Mouse (Mus musculus) stomach, embryonic 16.5 days (tissue): Measurements from ENCODE around the gene Kremen1. TPM values are rescaled to one million over a fixed set of nuclear protein-coding genes. Genes with fewer than 3 reads are reported as not detected.
A peak's percentile ranks its signal among the peaks of the same experiment; 100 is the strongest.

Source experiments
- ATAC-seq: fragments of 200-750 bp; cut with Nextera tagmentation; 2 replicates; pipeline ENCODE4 v1.8.0; 2017; ENCODE audit warnings: moderate number of reproducible peaks, moderate TSS enrichment; ENCODE audit not compliant: insufficient read depth, low FRiP score
- H3K27ac ChIP-seq: fragments of 300-500 bp; sonication (generic); 2 replicates; pipeline ENCODE4 v1.5.1; 2014; ENCODE audit warnings: low read length
- H3K27me3 ChIP-seq: fragments of 300-500 bp; sonication (generic); 2 replicates; pipeline ENCODE4 v1.6.1; 2014; ENCODE audit warnings: low read length, control low read depth, mixed read lengths; ENCODE audit not compliant: control insufficient read depth, insufficient read depth
- H3K36me3 ChIP-seq: fragments of 300-500 bp; sonication (generic); 2 replicates; pipeline ENCODE4 v1.6.1; 2014; ENCODE audit warnings: low read length; ENCODE audit not compliant: control insufficient read depth, insufficient read depth
- H3K4me1 ChIP-seq: fragments of 300-500 bp; sonication (generic); 2 replicates; pipeline ENCODE4 v1.6.1; 2014; ENCODE audit warnings: low read length, control low read depth, mixed read lengths; ENCODE audit not compliant: control insufficient read depth, insufficient read depth
- H3K4me2 ChIP-seq: fragments of 300-500 bp; sonication (generic); 2 replicates; pipeline ENCODE4 v1.6.1; 2014; ENCODE audit warnings: low read depth, low read length, mixed read lengths
- H3K4me3 ChIP-seq: fragments of 300-500 bp; sonication (generic); replicated peaks from 2 replicates; pipeline ENCODE4 v1.5.1; 2014; ENCODE audit warnings: mild to moderate bottlenecking, low read length
- H3K9ac ChIP-seq: fragments of 300-500 bp; sonication (generic); 2 replicates; pipeline ENCODE4 v1.6.1; 2014; ENCODE audit warnings: low read length
- H3K9me3 ChIP-seq: fragments of 300-500 bp; sonication (generic); replicated peaks from 2 replicates; pipeline ENCODE4 v1.6.1; 2016; ENCODE audit warnings: low read length, control low read depth; ENCODE audit not compliant: control insufficient read depth
- WGBS: fragments of 180-500 bp; shearing (Covaris S2); extraction: QIAGEN DNeasy Blood & Tissue Kit; methylation state at CpG from one replicate; pipeline ENCODE4 v1.1.7; 2014; 5-methylcytosine and 5-hydroxymethylcytosine counted together
- polyA plus RNA-seq: library from polyadenylated mRNA; unstranded; fragments of >200 nt; fragmentation: Nextera tagmentation; extraction: Ambion mirVana; gene quantifications from 2 replicates; pipeline ENCODE4 v1.2.1, GENCODE M21; 2015

Kremen1 gene
- polyA plus RNA-seq, 1 experiment from 2014 or later, result 24.0 TPM

DNA sequence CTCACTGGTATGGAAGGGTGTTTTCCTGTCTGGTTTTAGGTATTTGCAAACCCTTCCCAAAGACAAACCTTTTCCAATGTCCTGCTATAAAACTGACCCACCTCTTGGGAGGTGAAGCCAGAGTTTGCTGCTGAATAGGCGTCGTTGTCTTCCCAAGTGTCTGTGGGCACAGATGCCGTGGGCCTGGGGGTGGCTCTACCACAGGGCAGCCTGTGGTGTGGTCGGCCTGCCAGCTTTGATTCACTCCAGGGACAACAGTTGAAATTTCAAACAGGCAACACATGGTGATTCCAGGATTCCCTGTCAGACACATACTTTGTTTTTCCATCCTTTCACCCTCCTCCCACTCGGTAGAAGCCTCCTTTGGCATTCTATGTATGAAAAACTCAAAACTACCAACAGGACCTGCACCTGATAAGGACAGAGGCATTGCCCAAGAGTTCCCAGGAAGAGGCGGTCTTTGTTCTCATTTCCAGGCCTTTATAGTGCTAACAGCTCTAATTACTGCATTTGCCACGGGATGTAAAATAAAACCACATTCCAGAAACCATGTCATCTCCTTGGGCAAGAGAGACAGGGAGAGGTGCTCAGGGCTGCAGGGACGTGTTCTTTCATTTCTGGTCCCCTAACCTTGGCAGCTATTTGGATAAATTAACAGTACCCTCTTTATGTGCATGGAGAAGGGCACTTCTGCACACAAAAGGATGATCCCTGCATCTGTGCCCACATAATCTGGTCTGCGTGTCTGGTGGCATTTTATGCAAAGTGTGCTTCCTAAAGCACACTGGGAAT lies 10.1 kb upstream of the Kremen1 start:
- Histone ChIP-seq H3K27ac (no peak overlapping the region), H3K9me3 (no peaks in the 10 kb centered on the region), H3K9ac (no peak overlapping the region), H3K4me1 (0 out of 2 replicates have a peak, but pooled peaks cover 3% of the 10 kb centered on the region), H3K36me3 (no peaks in the 10 kb centered on the region), H3K27me3 (no peaks in the 10 kb centered on the region), H3K4me2 (no peak overlapping the region), H3K4me3 (no peak overlapping the region)
- ATAC-seq, result no peak
- 64% methylated on average over 9 of the region's 9 CpGs for WGBS

DNA sequence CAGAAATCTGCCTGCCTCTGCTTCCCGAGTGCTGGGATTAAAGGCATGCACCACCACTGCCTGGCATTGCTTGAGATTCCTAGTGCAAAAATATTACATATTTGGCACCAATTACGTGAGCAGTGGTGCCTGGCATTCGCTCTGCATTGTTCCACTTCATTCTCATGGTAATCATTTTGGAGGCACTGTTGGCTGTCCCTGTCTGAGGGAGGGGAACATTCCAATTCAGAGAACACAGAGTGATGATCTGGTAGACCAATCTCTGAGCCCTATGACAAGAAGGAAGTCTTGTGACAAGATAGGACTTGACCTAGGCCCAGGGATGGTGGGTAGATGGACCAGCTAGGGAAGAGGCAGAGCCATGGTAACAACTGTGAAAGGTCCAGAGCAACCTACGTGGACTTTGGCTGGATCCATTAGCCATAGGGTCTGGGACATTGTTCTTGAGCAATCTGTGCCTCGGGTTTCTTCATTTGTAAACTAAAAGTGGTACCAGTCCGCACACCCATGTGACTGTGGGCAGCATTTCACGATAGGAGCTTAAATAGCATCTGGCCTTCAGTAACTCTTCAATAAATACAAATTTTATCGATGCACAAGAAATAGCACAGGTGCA lies 8.6 kb upstream of the Kremen1 start:
- Histone ChIP-seq H3K27me3 (no peaks in the 10 kb centered on the region), H3K9me3 (no peaks in the 10 kb centered on the region), H3K4me2 (no peak overlapping the region), H3K9ac (no peak overlapping the region), H3K4me1 (0 out of 2 replicates have a peak, but pooled peaks cover 3% of the 10 kb centered on the region), H3K4me3 (no peak overlapping the region), H3K36me3 (no peaks in the 10 kb centered on the region), H3K27ac (no peak overlapping the region)
- 84% methylated on average over 8 of the region's 8 CpGs for WGBS
- no peak for ATAC-seq

DNA sequence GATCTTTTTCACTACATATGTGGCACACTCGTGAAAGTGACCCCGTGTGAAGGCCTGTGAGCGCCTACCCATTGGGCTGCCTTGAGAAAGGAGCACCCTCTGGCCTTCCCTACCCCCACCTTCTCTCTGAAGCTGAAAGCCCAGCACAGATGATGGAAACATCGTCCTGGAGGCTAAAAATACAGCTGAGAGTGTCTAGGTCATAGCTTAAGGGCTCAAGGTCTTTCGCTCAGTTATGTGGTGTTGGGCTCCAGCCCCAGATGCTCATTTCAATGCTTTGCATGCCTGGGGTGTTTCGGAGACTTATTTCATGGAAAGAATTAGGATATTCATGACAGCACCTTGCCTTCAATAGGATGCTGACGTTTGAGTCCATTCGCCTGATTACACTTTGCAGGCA lies 4.4 kb upstream of the Kremen1 start:
- Histone ChIP-seq H3K9ac (no peak overlapping the region), H3K27me3 (no peaks in the 10 kb centered on the region), H3K4me2 (no peak overlapping the region), H3K36me3 (no peaks in the 10 kb centered on the region), H3K27ac (no peak overlapping the region), H3K4me3 (no peak overlapping the region), H3K9me3 (no peaks in the 10 kb centered on the region), H3K4me1 (peaks cover 4% of the 10 kb centered on the region; the same call in 1 of the 2 replicates)
- WGBS, result 78% methylated on average over 8 of the region's 8 CpGs
- no peak for ATAC-seq

DNA sequence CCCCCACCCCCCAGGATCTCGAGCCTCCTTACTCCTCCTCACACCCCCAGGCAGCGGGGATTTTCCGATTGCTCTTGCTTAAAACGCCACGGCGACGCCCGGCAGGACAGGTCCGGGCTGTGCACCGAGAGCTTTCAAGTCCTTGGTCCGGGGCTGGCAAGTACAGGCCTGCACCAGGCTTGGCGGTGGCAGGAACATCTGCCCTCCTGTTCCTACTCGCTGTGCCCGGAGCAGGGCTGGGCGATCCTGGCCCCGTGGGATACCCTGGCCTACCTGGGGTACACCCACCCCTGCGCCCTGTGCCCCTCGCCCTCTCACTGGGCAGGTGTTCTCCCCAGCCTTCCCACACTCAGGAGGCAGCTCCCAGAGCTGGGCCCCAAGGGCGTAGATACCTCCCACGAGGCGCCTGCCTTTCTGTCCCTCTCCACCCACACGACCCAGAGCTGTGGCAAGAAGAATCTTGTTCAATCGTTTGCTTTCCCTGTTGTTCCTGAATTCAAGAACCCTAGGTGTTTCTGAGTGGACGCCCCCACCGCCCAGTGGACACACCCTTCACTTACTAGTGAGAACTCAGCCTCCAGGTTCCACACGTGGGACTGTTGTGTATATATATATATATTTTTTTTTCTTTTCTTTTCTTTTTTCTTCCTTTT lies 1.8 kb upstream of the Kremen1 start:
- Histone ChIP-seq H3K4me3 (no peak overlapping the region), H3K27ac (peak overlapping the region; percentile 78), H3K36me3 (no peaks in the 10 kb centered on the region), H3K9me3 (no peaks in the 10 kb centered on the region), H3K4me2 (no peak overlapping the region), H3K9ac (0 out of 2 replicates have a peak overlapping the region, but pooled peaks have one; percentile 17), H3K4me1 (peaks cover 13% of the 10 kb centered on the region), H3K27me3 (no peaks in the 10 kb centered on the region)
- peak; percentile 12; the same call in 1 of the 2 replicates for ATAC-seq
- WGBS, result 62% methylated on average over 26 of the region's 26 CpGs

DNA sequence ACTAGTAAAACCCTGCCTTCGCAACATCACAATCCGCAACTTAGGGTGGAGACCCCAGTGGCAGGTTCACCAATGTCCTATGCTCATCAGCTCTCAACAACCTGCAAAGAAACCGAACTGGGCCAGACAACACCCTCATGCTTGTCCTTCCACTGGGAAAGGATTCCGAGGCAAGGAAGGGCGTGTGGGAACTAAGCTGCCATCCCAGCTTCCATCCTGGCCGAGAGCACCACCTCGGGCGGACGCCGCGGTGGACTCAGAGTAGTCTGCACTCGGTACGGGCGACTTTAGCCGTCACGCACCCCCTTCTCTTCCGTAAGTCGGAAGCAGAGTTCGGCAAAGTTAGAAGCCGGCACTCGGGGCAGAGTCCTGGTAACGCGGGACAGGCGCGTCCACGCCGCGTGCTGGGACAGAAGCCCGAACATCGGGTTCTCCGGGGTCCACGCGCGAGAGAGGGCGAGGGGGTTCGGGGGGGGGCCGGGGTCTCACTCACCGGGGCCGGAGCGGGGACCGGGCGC lies 357 bp downstream of the Kremen1 start:
- under 1% methylated on average over 42 of the region's 42 CpGs for WGBS
- peak; percentile 19 for ATAC-seq
- Histone ChIP-seq H3K36me3 (no peaks in the 10 kb centered on the region), H3K4me2 (peak overlapping the region; percentile 79), H3K27ac (peak overlapping the region; percentile 84), H3K27me3 (no peaks in the 10 kb centered on the region), H3K9me3 (no peaks in the 10 kb centered on the region), H3K4me1 (peaks cover 21% of the 10 kb centered on the region), H3K4me3 (peak overlapping the region; percentile 83), H3K9ac (peak overlapping the region; percentile 96)

DNA sequence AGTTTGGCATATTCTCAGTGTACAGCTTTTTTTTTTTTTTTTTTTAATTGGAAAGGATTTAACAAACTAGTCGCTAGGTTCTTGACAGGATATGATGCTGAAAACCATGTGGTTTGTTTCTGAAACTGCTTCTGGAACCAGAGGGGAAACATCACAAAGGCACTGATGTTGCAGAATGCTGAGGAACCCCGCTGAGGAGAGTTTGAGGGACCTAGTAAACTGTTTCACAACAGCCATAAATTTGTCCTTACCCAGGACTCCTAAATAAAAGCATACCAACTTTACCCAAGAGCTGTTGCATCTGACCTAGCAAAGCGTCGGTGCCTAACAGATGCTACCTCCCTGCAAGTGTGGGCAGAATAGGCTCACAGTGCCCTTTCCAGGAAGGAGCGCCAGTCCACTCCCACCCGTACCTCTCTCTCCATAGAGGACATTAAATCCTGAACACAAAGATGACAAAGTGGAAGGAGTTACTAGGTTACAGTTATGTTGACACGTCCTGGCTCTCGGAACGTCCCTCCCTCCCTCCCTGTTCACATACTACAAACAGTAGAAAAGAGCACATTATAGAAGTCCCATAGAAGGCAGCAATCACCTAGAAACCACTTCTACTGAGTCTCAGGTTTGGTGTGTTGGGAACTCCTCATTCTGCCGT lies 1.3 kb downstream of the Kremen1 start:
- WGBS, result 35% methylated on average over 10 of the region's 10 CpGs
- Histone ChIP-seq H3K4me2 (peak overlapping the region; percentile 79), H3K9ac (peak overlapping the region; percentile 96), H3K4me1 (peaks cover 21% of the 10 kb centered on the region), H3K36me3 (no peaks in the 10 kb centered on the region), H3K4me3 (peak overlapping the region; percentile 83), H3K9me3 (no peaks in the 10 kb centered on the region), H3K27me3 (no peaks in the 10 kb centered on the region), H3K27ac (peak overlapping the region; percentile 24; the same call in 1 of the 2 replicates)
- no peak for ATAC-seq

DNA sequence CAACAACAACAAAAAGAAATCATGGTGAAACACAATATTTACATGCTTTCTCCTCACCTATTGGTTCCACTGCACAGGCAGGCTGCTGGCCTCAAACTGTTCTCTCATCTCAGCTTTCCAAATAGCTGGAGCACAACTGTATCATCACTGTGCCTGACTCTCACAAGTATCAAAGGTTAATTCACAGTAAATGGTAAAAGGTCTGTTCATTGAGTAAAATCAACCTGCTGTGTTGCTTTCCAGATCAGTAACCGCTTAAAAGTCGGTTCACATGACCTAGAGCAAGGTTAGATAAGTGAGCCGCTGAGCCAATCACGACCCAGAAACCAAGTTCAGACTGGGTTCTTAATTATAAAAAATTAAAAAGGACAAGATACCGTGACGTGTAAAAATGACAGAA lies 3.3 kb downstream of the Kremen1 start:
- H3K4me3 ChIP-seq, result no peak overlapping the region
- no peaks in the 10 kb centered on the region for H3K36me3 ChIP-seq
- no peaks in the 10 kb centered on the region for H3K27me3 ChIP-seq
- H3K9me3 ChIP-seq, result no peaks in the 10 kb centered on the region
- no peak for ATAC-seq
- 96% methylated on average over 6 of the region's 6 CpGs for WGBS
- H3K4me2 ChIP-seq, result no peak overlapping the region
- no peak overlapping the region for H3K27ac ChIP-seq
- no peak overlapping the region for H3K9ac ChIP-seq
- H3K4me1 ChIP-seq, result peaks cover 21% of the 10 kb centered on the region

DNA sequence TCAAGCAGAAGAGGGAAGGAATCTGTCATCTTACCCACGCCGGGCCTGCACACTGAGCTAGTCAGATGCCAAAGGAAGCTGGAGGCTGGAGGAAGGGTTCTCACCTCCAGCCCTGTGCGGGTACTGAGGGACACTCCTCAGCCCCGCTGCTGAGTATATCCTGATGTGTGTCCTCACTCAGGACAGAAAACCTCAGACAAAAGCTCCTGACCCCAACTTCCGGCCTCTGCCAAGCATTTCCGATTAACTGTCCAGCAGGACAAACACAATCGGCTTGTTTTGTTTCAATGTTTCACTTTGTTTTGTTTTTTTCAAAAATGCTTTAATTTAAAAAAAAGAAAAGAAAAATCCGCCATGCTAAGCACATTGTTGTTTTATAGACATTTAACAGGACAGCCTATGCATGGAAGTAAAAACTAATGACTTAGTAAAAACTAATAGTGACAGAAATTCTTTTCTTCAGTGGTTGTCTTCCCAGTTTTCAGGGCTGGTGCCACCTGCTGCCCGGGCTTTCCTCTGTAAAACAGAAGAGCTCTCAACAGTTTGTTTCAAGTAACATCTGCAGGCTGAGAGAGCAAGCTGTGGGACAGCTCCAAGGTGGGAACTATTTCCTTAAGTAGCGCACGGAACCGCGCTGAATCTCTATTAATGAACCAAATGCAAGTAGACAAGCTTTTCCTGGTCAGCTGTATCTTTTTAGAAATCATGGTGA lies 4.1 kb downstream of the Kremen1 start:
- no peaks in the 10 kb centered on the region for H3K9me3 ChIP-seq
- 0 out of 2 replicates have a peak overlapping the region, but pooled peaks have one; percentile 56 for H3K27ac ChIP-seq
- WGBS, result 74% methylated on average over 13 of the region's 13 CpGs
- H3K4me1 ChIP-seq, result peaks cover 25% of the 10 kb centered on the region
- no peaks in the 10 kb centered on the region for H3K36me3 ChIP-seq
- ATAC-seq, result no peak
- no peak overlapping the region for H3K4me2 ChIP-seq
- no peak overlapping the region for H3K9ac ChIP-seq
- no peaks in the 10 kb centered on the region for H3K27me3 ChIP-seq
- no peak overlapping the region for H3K4me3 ChIP-seq
